Mouse (Mus musculus) retina, adult 2 months (tissue): ENCODE data around the gene Taldo1.
A peak's percentile ranks its signal among the peaks of the same experiment; 100 is the strongest.

Experiments used
- DNase-seq: peaks from one replicate; pipeline ENCODE4 v3.0.0-alpha.2; 2012; ENCODE audit warnings: low read depth, low spot score

Taldo1 gene

DNA sequence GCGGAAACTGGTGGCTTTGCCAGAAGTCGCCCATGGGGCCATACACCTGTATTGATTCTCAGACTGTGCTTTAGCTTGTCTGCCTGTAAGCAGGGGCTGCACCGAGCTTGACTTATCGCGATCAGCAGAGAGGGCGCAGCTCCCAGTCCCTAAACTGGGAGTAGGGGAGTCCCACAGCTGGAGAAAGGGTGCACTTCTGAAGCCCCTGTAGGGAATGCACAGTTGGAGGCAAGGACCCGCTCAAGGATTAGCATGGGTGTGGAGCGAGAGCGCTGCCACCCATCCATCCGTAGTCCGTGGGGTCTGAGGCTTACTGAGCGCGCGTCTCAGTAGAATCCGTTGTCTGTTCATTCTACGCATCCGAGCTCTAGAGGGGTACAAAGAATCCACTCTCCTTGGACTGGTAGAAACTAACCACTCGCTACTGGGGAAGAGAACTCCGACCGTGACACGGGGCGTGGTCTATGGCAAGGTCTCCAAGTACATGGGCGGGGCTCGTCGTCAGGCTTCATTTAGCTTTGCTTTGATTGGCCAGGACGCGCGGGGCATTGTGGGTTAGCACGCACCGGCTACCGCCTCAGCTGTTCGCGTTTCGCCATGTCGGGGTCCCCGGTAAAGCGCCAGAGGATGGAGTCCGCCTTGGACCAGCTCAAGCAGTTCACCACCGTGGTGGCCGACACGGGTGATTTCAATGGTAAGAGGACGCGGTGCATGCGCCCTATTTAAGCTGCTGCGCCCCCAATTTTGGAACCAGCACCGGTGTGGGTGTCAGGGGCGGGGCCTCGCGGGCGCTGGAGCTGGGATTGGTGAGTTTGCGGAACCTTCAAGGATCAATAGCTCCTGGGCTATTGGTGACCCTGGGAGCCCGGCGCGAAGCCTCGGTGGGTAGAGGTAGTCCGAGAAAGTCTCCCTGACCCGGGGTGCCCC, at the start of gene Taldo1:
Taldo1 (plus strand) TSS at position 575 of the 927 bp plus-strand sequence.
- DNase-seq: peak; percentile 81

DNA sequence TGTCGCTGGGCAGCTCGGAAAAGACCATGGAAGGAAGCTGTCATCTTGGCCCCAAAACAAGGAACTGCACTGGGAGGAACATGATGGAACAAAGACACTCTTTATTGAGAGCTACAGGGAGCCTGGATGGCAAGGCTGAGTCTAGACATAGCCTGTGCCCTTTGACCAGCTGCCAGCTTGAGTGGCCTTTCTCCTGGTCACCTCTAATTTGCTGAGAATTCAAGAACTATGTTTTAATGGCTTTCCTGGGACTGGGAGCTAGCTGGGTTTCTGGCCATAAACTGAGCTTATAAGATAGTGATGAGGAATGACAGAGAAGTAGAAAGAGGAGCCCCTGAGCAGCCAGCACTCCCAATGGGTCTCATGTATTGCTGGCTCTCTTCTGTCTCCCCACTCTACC, 48.8 kb upstream of the Taldo1 start:
- no peak for DNase-seq

DNA sequence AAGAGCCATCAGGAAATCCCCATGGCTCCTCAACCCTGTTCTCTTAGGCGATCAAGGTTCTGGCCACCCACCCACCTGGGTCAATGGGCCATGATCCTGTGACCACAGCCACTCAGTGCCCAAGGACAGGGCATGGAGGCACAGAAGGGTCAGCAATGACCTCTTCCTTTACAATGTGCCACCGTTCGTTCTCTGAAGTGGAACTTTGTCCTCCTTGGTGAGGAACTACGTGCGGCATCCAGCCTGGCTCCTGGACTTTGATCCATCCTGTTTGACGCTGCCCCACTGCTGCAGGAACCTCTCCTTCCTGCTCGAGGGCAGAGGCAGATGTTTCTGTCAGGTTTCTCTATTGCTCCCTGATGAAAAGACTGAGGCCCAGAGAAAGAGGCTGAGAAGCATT, 48.3 kb upstream of the Taldo1 start:
- no peak for DNase-seq

DNA sequence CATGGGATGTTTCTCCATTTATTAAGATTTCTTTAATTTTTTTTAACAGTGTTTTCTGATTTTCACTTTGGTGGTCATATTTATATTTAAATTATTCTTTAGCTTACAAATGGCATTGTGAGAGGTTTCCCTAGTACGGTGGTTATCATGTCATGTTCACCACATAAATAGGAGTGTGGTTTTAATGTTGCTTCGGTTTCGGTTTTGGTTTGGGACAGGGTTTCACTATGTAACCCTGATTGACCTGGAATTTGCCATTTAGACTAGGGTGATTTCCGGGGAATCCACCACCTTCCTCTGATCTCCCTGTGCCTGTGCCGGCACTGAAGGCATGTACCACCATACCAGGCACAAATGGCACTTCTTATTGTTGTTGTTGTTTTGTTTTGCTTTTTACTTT, 47.2 kb upstream of the Taldo1 start:
- DNase-seq: no peak

DNA sequence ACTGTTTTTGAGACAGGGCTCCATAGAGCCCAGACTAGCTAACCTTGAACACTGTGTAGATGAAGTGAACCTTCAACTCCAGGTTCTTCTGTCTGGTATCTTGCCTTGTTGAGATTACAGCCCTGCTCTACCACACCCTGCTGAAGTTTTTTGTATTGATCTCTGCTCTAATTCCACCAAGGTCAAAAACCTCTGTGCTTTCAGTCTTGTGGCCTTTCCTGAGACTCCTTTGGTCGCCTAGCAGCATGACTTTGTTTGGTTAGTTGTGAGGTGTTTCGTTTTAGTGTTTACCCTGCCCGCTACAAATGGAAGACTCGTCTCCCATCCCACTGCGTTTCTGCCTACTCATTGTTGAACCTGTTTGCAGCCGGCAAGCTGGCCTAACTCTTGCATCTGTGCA, 40.9 kb upstream of the Taldo1 start:
- no peak for DNase-seq

DNA sequence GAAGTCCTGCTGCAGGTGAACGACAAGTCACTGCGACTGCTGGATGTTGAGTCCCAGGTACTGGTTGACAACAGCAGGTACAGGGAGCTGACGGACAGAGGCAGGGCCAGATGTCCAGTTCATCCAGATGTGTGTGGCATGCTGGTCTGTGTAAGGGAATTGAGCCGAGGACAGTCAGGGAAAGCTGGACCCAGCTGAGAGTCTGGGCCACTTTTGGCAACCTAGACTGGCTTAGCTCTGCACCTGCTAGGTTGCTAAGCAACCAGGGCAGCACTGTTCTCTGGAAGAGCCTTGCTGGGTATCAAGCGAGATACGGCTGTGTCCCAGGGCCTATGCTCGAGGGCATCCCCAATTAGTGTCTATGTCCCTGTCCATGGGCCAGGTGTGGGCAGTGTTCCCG, 36.9 kb upstream of the Taldo1 start:
- DNase-seq: no peak

DNA sequence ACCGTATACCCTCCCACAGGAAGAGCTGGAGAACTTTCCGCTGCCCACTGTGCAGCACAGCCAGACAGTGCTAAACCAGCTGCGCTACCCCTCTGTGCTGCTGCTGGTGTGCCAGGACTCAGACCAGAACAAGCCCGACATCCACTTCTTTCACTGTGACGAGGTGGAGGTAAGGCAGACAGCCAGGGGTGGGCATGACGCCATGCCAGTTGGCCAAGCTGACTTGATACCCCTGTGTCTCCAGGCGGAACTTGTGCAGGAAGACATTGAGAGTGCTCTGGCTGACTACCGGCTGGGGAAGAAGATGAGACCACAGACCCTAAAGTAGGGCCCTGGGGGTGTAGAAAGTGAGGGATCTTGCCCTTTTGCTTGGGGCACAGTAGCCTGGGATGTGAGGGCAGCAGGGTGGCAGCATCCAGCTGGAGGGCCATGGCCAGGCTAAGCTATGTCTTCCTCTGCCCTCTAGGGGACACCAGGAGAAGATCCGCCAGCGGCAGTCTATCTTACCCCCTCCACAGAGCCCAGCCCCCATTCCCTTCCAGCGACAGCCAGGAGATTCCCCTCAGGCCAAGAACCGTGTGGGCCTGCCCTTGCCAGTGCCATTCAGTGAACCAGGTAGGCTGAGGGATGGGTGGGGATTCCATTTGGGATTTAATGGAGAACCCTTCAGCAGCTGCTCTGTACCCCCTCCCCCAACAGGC, 36.2 kb upstream of the Taldo1 start:
- DNase-seq: no peak

DNA sequence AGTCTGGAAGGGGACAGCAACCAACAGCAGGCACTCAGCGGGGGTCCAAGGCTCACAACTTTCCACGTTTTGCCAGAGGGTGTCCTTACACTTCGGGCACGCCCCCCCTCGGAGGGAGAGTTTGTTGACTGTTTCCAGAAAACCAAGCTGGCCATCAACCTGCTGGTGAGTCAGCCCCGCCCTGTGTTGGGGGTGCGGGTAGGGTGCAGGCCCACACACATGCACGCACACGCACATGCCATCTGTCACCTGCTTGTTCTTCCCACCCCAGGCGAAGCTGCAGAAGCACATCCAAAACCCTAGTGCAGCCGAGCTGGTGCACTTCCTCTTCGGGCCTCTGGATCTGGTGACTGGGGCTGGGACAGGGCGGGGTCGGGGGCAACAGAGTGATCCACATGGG, 35.0 kb upstream of the Taldo1 start:
- DNase-seq: no peak

DNA sequence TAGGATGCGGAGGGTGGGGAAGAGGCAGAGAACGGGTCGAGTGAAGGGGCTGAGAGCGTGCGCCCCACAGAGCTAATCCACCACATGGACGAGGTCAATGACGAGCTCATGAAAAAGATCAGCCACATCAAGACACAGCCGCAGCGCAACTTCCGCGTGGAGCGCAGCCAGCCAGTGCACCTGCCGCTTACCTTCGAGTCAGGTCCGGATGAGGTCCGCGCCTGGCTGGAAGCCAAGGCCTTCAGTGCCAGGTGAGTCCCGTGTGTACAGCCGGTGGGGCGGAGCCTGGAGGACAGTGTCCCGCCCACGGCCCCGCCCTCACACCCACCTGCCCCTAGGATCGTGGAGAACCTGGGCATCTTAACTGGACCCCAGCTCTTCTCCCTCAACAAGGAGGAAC, 30.5 kb upstream of the Taldo1 start:
- no peak for DNase-seq

DNA sequence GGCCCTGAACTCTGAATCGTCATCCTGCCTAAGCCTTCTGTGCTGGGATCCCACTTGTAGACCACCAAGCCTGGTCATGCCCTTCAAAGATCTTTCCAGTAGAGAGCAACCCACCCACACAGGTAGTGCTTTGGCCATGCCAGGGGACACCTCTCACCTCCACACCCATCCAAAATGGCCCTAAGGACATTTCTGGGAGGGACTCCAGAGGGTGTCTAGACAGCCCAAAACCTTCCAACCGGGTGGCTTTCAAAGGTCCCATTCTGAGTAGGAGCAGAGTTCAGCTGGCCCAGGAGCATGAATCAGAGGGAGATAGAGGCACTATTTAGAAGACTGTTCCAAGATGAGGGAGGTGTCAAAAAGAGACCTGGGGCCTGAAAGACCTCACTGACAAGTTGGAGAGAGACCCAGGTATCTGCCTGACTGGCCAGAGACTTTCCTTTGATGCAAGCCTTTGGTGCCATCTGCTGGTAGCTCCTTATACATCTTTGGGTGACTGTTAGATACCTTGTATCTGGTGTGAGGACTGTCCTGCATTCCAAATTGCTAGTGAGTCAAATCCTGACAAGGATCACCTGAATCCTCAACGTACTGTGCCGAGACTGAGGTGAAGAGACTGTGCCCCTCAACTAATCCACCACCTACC, 28.8 kb upstream of the Taldo1 start:
- peak; percentile 60 for DNase-seq

DNA sequence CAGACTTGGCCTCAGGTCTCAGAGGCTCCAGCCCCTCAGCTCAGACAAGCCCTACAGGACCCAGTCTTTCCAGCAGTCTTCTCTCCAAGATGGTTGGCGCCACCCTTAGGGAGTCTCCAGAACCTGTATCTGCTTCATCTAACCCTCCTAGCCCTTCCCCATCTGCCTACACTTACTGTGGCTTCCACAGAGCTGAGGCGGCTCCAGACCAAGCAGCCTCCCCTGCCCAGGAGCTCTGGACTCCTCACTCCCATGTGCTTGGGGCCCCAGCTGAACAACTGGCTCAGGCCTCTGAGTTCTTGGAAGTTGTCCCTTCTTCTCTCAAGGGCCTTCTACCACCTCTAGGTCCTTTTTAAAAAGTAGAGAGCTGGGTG, 28.3 kb upstream of the Taldo1 start:
- DNase-seq: no peak

DNA sequence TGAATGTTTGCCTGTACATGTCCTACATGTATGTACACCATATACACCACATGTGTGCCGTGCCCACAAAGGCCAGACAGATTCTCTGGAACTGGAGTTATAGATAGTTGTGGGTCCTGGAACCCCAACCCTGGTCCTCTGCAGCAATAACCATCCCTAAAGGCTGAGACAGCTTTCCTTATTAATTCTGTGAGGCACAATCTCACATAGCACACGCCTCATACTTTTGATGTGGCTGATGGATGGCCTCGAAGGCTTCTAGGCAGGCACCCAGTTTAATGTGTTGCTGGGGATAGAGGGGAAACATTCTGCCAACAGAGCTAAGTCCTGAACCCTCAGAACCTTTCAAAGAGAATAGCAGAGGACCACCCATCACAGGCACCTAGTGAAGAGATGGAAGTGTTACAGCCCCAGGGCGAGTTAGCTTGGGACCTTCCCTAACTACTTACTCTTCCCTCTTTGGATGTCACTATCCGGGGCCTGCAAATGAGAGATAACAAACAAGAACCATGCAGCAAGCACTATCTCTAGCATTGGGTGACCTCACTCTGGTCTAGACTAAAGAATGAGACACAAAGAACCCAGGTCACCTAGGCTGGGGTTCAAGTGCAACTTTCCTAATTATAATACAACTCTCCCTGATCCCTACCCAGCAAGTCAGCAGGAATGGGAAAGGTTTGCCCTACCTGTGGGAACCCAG, 27.5 kb upstream of the Taldo1 start:
- no peak for DNase-seq

DNA sequence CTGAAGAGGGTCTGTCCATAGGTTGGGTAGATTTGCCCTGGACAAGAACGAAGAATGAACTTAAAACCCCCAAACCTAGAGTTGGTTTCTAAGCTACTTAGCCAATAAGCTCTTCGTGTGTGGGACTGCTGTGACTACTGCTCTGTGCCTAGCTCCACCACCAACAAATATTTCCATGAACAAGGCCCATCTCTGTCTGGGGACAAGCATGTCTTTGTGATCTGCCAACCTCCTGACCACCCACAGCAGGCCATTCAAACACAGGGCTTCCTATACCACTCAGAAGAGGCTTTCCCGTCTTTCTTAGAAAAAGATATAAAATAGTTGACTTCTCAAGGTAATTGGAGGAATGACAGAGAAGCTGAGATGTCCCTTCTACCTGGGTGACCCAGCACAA, 27.0 kb upstream of the Taldo1 start:
- no peak for DNase-seq

DNA sequence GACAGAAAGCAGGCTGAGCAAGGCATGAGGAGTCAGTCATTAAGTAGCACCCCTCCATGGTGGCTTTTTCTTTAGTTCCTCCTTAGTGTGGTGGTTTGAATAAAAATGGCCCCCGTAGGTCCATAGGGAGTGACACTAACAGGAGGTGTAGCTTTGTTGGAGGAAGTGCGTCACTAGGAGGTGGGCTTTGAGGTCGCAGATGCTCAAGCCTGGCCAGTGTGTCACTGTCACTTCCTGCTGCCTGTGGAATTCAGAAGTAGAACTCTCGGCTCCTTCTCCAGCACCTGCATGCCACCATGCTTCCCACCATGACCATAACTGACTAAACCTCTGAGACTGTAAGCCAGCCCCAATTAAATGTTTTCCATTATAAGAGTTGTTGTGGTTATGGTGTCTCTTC, 24.6 kb upstream of the Taldo1 start:
- no peak for DNase-seq

DNA sequence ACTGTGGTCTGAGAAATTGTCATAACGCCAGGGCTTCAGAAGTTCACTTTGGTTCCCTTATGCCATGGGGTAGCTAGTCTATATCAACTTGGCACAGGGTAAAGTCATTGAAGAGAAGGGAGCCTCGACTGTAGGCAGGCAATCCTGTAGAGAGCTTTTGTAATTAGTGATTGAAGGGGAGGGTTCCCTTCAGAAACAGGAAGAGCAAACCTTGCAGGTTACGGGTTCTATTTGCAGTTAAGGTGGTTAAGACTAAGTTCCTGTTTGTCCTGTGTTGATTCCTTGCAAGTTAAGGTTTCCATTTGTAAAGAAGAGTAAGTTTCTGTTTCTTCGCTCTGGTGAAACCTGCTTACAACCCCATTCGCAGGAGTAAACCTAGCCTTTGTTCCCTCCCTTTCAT, 22.1 kb upstream of the Taldo1 start:
- no peak for DNase-seq

DNA sequence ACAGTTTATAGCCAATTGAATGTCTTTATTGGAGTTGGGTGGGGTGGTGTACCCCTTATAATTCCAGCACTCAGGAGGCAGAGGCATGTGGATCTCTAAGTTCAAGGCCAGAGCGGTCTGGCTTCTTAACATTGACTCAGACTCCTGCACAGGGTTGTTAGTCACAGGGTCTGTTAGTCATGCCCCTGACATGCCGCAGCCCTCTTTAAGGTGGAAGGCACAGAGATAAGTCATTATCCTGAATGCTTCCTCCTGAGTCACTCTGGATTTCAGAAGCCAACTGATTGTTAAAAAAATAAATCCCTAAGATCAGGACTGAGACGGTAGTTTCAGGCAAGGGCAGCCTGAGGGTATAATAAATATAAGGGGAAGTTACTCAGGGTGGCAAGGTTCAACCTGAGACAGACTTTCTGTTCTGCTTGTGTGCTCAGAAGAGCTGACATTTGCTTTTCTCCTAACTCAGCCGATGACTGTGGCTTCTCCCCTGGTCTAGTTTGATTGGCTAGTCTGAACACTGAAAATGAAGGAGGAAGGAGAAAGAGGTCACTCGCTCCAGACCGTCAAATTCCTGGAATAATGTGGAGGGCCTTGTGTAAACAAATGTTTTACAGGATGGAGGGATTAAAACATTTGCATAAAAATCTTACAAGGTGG, 19.9 kb upstream of the Taldo1 start:
- DNase-seq: no peak

DNA sequence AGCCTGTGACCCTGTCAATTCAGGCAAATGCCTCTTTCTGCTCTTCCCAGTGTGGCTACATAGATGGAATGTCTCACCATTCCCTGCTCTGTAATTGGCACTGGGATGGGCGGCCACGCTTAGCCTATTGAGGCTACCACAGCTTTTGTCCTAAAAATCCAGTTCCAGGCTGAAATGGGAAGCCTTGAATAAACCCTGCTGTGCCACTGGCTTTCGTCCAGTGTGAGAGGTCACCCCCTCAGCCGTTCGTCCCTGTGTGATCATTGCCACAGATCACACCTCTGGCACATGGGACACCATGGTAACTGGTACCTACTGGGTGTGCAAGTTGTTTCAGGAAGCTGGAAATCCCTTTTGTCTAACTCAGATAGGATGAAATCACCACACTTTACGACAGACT, 18.4 kb upstream of the Taldo1 start:
- DNase-seq: no peak

DNA sequence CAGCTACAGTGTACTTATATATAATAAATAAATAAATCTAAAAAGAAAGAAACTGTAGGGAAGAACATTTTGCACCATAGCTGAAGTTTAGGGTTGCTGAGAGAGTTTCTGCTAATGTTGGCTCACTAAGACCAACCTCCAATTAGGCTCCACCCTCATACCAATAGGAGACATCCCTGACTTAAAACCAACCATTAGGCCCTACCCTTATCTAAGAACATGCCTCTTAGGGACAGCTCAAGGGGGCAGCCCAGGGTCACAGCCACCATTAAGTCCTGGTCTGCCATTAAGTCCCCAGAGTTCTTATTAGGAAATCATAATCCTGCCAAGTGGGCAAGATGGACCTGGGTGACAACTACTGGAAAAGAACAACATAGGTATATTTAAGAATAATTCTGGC, 17.6 kb upstream of the Taldo1 start:
- DNase-seq: no peak

DNA sequence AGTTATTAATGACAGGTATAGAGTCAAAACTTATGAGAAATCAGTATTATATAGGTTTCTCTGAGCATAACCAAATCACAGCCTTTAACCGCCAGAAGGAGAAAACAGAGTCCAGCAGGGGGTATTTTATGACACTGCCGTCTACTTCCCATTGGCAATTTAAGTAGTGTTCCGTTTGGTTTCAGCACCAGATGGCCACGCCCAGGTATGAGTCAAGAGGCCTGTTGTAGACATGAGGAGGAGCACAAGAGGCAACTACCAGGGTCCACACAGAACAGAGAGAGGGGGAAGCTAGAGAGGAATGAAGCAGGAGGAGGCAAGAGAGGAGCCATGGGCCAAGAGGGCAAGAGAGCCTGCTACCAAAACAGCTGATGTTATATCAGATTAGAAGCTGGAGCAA, 12.4 kb upstream of the Taldo1 start:
- DNase-seq: no peak

DNA sequence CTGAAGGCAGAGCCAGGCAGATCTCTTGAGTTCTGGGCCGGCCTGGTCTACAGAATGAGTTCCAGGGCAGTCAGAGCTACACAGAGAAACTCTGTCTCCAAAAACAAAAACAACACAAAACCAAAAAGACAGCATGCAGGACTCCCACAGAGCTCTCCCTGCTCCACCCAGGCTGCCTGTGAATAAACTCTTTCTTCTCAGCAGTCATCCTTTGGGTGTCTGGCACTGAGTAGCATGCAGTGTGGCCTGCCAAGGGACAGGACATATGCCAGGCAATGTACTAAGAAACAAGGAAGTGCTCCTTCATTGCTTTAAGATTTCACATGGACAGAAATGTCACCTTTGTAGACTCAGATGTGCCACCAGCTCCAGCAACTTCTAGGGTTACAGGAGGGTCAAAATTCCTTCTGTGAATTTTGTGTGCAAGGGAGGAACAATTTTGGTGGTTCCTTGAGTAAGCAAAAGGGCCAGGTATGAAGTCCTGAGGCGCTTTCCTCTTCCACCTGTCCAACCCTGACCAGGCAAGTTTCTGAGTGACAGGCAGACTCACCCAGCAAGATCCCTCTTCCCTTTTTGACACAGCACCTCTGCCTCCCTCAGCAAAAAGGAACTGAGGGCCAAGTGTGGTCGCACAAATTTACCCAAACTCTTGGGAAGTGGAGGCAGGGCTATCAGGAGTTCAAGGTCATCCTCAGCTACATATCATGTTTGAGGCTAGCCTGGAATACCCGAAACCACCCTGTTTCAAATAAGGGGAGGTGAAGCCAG, 10.7 kb upstream of the Taldo1 start:
- DNase-seq: no peak
